Mouse (Mus musculus) kidney, adult 2 months (tissue): ENCODE data around the gene Slc7a11.
A peak's percentile ranks its signal among the peaks of the same experiment; 100 is the strongest.

Experiments used
- CTCF ChIP-seq: fragments of 200-500 bp; conservative IDR thresholded peaks from 2 replicates; pipeline ENCODE4 v1.5.1; 2011; ENCODE audit warnings: low read depth, mild to moderate bottlenecking, control low read depth, low read length, moderate library complexity, mixed read lengths; ENCODE audit not compliant: insufficient read depth, insufficient read length
- POLR2A ChIP-seq: fragments of 200-500 bp; IDR thresholded peaks from one replicate; pipeline ENCODE4 v1.6.1; 2011; ENCODE audit warnings: low read depth, low read length, control low read depth

DNA sequence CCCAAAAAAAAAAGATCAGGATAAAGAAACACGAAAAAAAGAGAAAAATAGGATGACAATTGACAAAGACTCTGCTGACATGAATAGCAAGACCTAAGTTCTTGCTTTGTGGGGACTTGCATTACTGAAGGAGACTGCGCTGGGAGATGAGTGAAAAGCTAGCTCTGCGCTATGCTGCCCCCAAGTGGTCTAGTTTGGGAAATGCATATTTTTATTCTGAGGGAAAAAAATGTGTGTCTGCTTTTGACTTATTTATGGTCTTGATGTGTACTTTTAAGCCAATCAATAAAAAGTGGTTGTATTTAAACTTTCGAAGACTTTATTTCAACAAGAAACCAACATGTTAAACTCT lies 142.5 kb downstream of the Slc7a11 start:
- peak; percentile 69 for TF ChIP-seq CTCF
- TF ChIP-seq POLR2A = no peak
